Mouse (Mus musculus) forebrain, postnatal 0 days (tissue): Measurements from ENCODE around the gene Zfp867. TPM values are rescaled to one million over a fixed set of nuclear protein-coding genes. Genes with fewer than 3 reads are reported as not detected.
A peak's percentile ranks its signal among the peaks of the same experiment; 100 is the strongest.

Experiments used
- ATAC-seq: fragments of 200-750 bp; cut with Nextera tagmentation; 2 replicates; pipeline ENCODE4 v1.8.0; 2017; ENCODE audit warnings: mild to moderate bottlenecking, moderate library complexity
- DNase-seq: peaks from one replicate; pipeline ENCODE4 v3.0.0-alpha.2; 2015
- H3K27ac ChIP-seq: fragments of 300-500 bp; sonication (generic); 2 replicates; pipeline ENCODE4 v1.5.1; 2014; ENCODE audit warnings: low read depth, mild to moderate bottlenecking, antibody characterized with exemption, low read length, moderate library complexity, mixed read lengths
- H3K27me3 ChIP-seq: fragments of 300-500 bp; sonication (generic); 2 replicates; pipeline ENCODE4 v1.6.1; 2014; ENCODE audit warnings: mild to moderate bottlenecking, low read length, mixed read lengths; ENCODE audit not compliant: insufficient read depth
- H3K36me3 ChIP-seq: fragments of 300-500 bp; sonication (generic); 2 replicates; pipeline ENCODE4 v1.6.1; 2014; ENCODE audit warnings: mild to moderate bottlenecking, moderate library complexity; ENCODE audit not compliant: insufficient read depth
- H3K4me1 ChIP-seq: fragments of 300-500 bp; sonication (generic); 2 replicates; pipeline ENCODE4 v1.6.1; 2014; ENCODE audit warnings: antibody characterized with exemption; ENCODE audit not compliant: insufficient read depth
- H3K4me2 ChIP-seq: fragments of 300-500 bp; sonication (generic); 2 replicates; pipeline ENCODE4 v1.6.1; 2014; ENCODE audit warnings: low read depth, mild to moderate bottlenecking, moderate library complexity
- H3K4me3 ChIP-seq: fragments of 300-500 bp; sonication (generic); 2 replicates; pipeline ENCODE4 v1.5.1; 2014; ENCODE audit warnings: low read depth, low read length, mixed read lengths
- H3K9ac ChIP-seq: fragments of 300-500 bp; sonication (generic); 2 replicates; pipeline ENCODE4 v1.6.1; 2014; ENCODE audit warnings: mild to moderate bottlenecking
- H3K9me3 ChIP-seq: fragments of 300-500 bp; sonication (generic); 2 replicates; pipeline ENCODE4 v1.6.1; 2016; ENCODE audit warnings: low read length
- CTCF ChIP-seq: sonication (generic); IDR thresholded peaks from 2 replicates; pipeline ENCODE4 v1.5.1; 2016; ENCODE audit warnings: antibody characterized with exemption, control low read depth, low read depth
- WGBS: fragments of 180-500 bp; shearing (Covaris S2); extraction: QIAGEN DNeasy Blood & Tissue Kit; methylation state at CpG from one replicate; pipeline ENCODE4 v1.1.7; 2014; 5-methylcytosine and 5-hydroxymethylcytosine counted together
- polyA plus RNA-seq: library from polyadenylated mRNA; unstranded; fragments of >200 nt; fragmentation: Nextera tagmentation; extraction: Ambion mirVana; gene quantifications from 2 replicates; pipeline ENCODE4 v1.2.1, GENCODE M21; 2015
- total RNA-seq: library from RNA; depleted of rRNA; stranded (reverse); fragments of >200 nt; gene quantifications from 2 replicates; pipeline ENCODE4 v1.2.3, GENCODE M21; 2014

The Zfp867 gene
- total and polyA plus RNA-seq, 2 experiments from 2014 or later, result 7.5 to 14.1 TPM

DNA sequence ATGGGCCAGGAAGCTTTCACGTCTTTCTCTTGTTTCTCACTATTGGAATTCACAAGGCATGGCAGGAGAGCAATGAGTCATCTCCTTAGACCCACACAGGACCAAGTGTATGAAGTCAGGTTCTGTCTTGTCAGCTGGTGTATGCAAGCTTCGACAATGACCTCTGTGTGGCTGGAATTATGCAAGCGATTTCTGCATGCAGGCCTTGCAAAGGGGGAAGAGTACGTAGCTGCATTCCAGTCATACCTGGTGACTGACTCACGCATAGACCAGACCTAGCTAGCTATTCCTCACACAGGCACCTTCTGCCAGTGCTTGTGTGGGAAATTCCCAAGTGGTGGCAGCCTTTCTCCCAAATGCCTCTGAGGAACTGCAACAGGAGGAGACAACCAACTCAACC, 13.3 kb downstream of the Zfp867 start:
- no peak overlapping the region for H3K9ac ChIP-seq
- peak; percentile 32; the same call in 1 of the 2 replicates for ATAC-seq

GRCm38 (mm10) chr11:59456891-59457290, 15.4 kb downstream of the Zfp867 start:
- peaks cover 54% of the 10 kb centered on the region for H3K36me3 ChIP-seq
- no peak overlapping the region for H3K27ac ChIP-seq
- no peak overlapping the region for H3K9ac ChIP-seq
- no peak overlapping the region for H3K4me2 ChIP-seq
- H3K9me3 ChIP-seq, result no peaks in the 10 kb centered on the region
- no peak overlapping the region for H3K4me3 ChIP-seq
- ATAC-seq, result no peak
- H3K4me1 ChIP-seq, result no peaks in the 10 kb centered on the region
- no peak for TF ChIP-seq CTCF
- H3K27me3 ChIP-seq, result no peaks in the 10 kb centered on the region
- WGBS, result 91% methylated on average over 2 of the region's 2 CpGs
- DNase-seq, result no peak

More for the DNA sequence above, 13.3 kb downstream of the Zfp867 start:
- DNase-seq, result no peak
- H3K27me3 ChIP-seq, result no peaks in the 10 kb centered on the region
- no peaks in the 10 kb centered on the region for H3K4me1 ChIP-seq
- TF ChIP-seq CTCF, result no peak
- no peak overlapping the region for H3K4me2 ChIP-seq
- 55% methylated on average over 5 of the region's 5 CpGs for WGBS
- no peak overlapping the region for H3K27ac ChIP-seq
- H3K4me3 ChIP-seq, result no peak overlapping the region
- peaks cover 11% of the 10 kb centered on the region for H3K9me3 ChIP-seq
- H3K36me3 ChIP-seq, result peaks cover 66% of the 10 kb centered on the region

DNA sequence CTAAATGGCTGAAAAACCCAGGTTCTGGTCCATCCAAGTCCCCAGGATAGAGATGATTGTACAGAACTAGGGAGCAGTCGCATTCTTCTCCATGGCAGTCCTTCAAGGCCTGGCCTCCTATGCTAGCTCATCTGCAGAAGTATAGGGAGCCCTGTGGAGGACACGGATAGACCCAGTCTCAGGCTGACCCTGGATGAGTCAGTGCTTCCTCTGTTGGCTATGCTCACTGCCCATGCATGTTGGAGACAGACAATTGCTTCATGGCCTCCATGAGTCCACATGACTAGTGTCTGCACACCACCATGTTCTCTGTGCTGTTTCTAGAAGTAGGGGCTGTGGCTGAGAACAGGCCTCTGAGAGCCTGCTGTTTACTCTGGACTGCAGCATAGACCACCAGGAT, 15.9 kb downstream of the Zfp867 start:
- peaks cover 51% of the 10 kb centered on the region for H3K36me3 ChIP-seq
- no peaks in the 10 kb centered on the region for H3K9me3 ChIP-seq
- no peak for TF ChIP-seq CTCF
- WGBS, result 94% methylated on average over 2 of the region's 2 CpGs
- H3K4me3 ChIP-seq, result no peak overlapping the region
- 0 out of 2 replicates have a peak, but pooled peaks cover under 1% of the 10 kb centered on the region for H3K4me1 ChIP-seq
- no peak for ATAC-seq
- H3K9ac ChIP-seq, result no peak overlapping the region
- no peak overlapping the region for H3K27ac ChIP-seq
- no peak overlapping the region for H3K4me2 ChIP-seq
- H3K27me3 ChIP-seq, result no peaks in the 10 kb centered on the region
- no peak for DNase-seq

- H3K27me3 ChIP-seq, result no peaks in the 10 kb centered on the region
- peak within 1 kb of the TSS; percentile 82 for H3K9ac ChIP-seq
- 75% methylated on average over 4 of the region's 4 CpGs for WGBS
- peaks cover 19% of the 10 kb centered on the region for H3K4me1 ChIP-seq
- no peak for DNase-seq
- no peak for TF ChIP-seq CTCF
- peak within 1 kb of the TSS; percentile 60 for H3K4me3 ChIP-seq
- ATAC-seq, result no peak
- H3K9me3 ChIP-seq, result no peaks in the 10 kb centered on the region
- H3K27ac ChIP-seq, result peak within 1 kb of the TSS; percentile 71
- H3K4me2 ChIP-seq, result peak within 1 kb of the TSS; percentile 86
- peaks cover 29% of the 10 kb centered on the region for H3K36me3 ChIP-seq
Measured at GRCm38 (mm10) chr11:59451086-59451485, 21.2 kb downstream of the Zfp867 start, which contains the start of gene Snap47. Gene Snap47 (minus strand): TSS chr11:59451186.

DNA sequence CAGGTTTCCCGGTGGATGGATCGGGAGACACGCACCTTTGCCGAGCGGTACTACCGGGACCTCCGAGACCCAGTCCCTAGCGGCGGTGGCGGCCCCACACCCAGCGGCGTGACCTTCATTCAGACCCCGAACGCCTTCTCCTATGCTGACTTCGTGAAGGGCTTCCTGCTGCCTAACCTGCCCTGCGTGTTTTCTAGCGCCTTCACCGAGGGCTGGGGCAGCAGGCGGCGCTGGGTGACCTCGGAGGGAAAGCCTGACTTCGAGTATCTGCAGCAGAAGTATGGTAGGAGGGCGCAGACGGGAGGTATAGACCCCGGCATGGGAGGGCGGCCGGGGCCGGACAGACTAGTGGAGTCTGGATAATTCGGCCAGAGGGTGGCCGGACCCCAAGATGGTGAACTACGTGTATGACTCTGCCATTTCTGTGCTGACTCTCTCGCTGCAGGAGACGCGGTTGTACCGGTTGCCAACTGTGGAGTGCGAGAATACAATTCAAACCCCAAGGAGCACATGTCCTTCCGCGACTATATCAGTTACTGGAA, 22.0 kb downstream of the Zfp867 start:
- DNase-seq, result no peak
- WGBS, result 2% methylated on average over 38 of the region's 38 CpGs
- Histone ChIP-seq H3K9ac (peak overlapping the region; percentile 82), H3K27me3 (no peaks in the 10 kb centered on the region), H3K27ac (peak overlapping the region; percentile 71), H3K9me3 (no peaks in the 10 kb centered on the region), H3K4me2 (peak overlapping the region; percentile 86), H3K36me3 (peaks cover 21% of the 10 kb centered on the region), H3K4me3 (peak overlapping the region; percentile 60), H3K4me1 (peaks cover 19% of the 10 kb centered on the region)
- no peak; the same call in 1 of the 2 replicates for TF ChIP-seq CTCF
- ATAC-seq, result peak; percentile 68

GRCm38 (mm10) chr11:59449741-59450229, 22.5 kb downstream of the Zfp867 start, which contains the start of gene Jmjd4:
Gene Jmjd4 (plus strand): TSS chr11:59450045.
- TF ChIP-seq CTCF, result no peak
- DNase-seq (peak; percentile 94), ATAC-seq (peak; percentile 97)
- Histone ChIP-seq H3K4me2 (peak within 1 kb of the TSS; percentile 86), H3K9me3 (no peaks in the 10 kb centered on the region), H3K27me3 (no peaks in the 10 kb centered on the region), H3K4me1 (peaks cover 19% of the 10 kb centered on the region), H3K27ac (peak within 1 kb of the TSS; percentile 71), H3K4me3 (peak within 1 kb of the TSS; percentile 60), H3K9ac (peak within 1 kb of the TSS; percentile 82), H3K36me3 (peaks cover 16% of the 10 kb centered on the region)
- WGBS, result 4% methylated on average over 36 of the region's 40 CpGs

GRCm38 (mm10) chr11:59443102-59443501, 29.2 kb downstream of the Zfp867 start:
- H3K9ac ChIP-seq, result no peak overlapping the region
- H3K4me1 ChIP-seq, result no peaks in the 10 kb centered on the region
- no peaks in the 10 kb centered on the region for H3K9me3 ChIP-seq
- DNase-seq (no peak), ATAC-seq (no peak)
- peaks cover 10% of the 10 kb centered on the region for H3K36me3 ChIP-seq
- no peak overlapping the region for H3K4me2 ChIP-seq
- H3K4me3 ChIP-seq, result no peak overlapping the region
- no peak for TF ChIP-seq CTCF
- H3K27ac ChIP-seq, result no peak overlapping the region
- no peaks in the 10 kb centered on the region for H3K27me3 ChIP-seq
